Mouse (Mus musculus): Measurements from ENCODE around the gene Mutyh. TPM values are rescaled to one million over a fixed set of nuclear protein-coding genes. Genes with fewer than 3 reads are reported as not detected.

Mutyh gene
- polyA plus RNA-seq, 1 experiment from 2014 or later, result 5.6 TPM

DNA sequence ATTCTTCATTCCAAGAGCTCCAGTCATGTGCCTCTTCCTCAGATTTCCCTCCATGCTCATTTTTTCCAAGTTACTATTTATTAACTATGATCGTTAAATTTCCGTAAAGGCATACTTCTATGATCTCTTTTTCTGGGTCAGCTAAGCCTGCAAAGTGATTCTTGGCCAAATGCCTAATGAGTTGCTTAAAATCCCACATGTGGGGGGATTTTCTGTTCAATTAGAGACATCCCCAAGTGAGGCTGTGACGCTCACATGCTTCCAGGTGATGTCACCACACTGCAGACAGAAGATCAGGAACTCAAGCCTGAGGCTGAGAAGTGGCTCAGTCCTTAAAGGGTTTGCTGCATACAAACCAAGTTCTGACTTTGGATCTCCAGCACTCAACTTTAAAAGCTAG is 42.4 kb downstream of the Mutyh start:
- TF ChIP-seq CTCF (IDR thresholded peaks at IDR 0.05), result no peak
- ATAC-seq (no peak), DNase-seq (ENCODE audit: low read depth, low spot score) (no peak)
- in situ Hi-C loops (cut with MboI; ENCODE audit: low pct_unique_long_range_greater_than_20kb), result no loop called here
- CTCF ChIA-PET, result interaction anchor here (1.3 kb wide), 1 partner anchor 14 kb away, joined by 4 read pairs; no protein-coding TSS in a partner anchor
- POLR2A ChIA-PET, result no interaction called here
- H3K27me3 ChIP-seq, result peaks cover 10% of the 10 kb centered on the region

GRCm38 (mm10) chr4:116854286-116854685 is 46.8 kb downstream of the Mutyh start:
- TF ChIP-seq CTCF (IDR thresholded peaks at IDR 0.05), result no peak
- ATAC-seq, result no peak
- peaks cover 8% of the 10 kb centered on the region for H3K27me3 ChIP-seq
- in situ Hi-C loops (cut with MboI; ENCODE audit: low pct_unique_long_range_greater_than_20kb), result no loop called here
- POLR2A ChIA-PET, result no interaction called here
- DNase-seq (ENCODE audit: low read depth, low spot score), result no peak
- CTCF ChIA-PET, result interaction anchor here (1.8 kb wide), 1 partner anchor 10 kb away, joined by 5 read pairs; no protein-coding TSS in a partner anchor

GRCm38 (mm10) chr4:116857203-116857602 is 49.7 kb downstream of the Mutyh start:
- H3K27me3 ChIP-seq, result peaks cover 20% of the 10 kb centered on the region
- ChIA-PET POLR2A (no interaction called here), CTCF (no interaction called here)
- DNase-seq (ENCODE audit: low read depth, low spot score), result no peak
- no peak for ATAC-seq
- in situ Hi-C loops (cut with MboI; ENCODE audit: low pct_unique_long_range_greater_than_20kb), result no loop called here
- no peak for TF ChIP-seq CTCF (IDR thresholded peaks at IDR 0.05)

GRCm38 (mm10) chr4:116859711-116860110 is 52.2 kb downstream of the Mutyh start:
- CTCF ChIA-PET, result no interaction called here
- peaks cover 18% of the 10 kb centered on the region for H3K27me3 ChIP-seq
- ATAC-seq, result no peak
- in situ Hi-C loops (cut with MboI; ENCODE audit: low pct_unique_long_range_greater_than_20kb), result no loop called here
- no peak for TF ChIP-seq CTCF (IDR thresholded peaks at IDR 0.05)
- DNase-seq (ENCODE audit: low read depth, low spot score), result no peak
- POLR2A ChIA-PET, result no interaction called here

GRCm38 (mm10) chr4:116862023-116862422 is 54.5 kb downstream of the Mutyh start:
- POLR2A ChIA-PET, result no interaction called here
- in situ Hi-C loops (cut with MboI; ENCODE audit: low pct_unique_long_range_greater_than_20kb), result no loop called here
- H3K27me3 ChIP-seq, result peaks cover 21% of the 10 kb centered on the region
- ATAC-seq (no peak), DNase-seq (ENCODE audit: low read depth, low spot score) (no peak)
- CTCF ChIA-PET, result no interaction called here
- TF ChIP-seq CTCF (IDR thresholded peaks at IDR 0.05), result no peak

Other genes with a start within 250 kb of the Mutyh start
- 1.8 TPM for gene Ccdc17, start 211.1 kb upstream of the Mutyh start, polyA plus RNA-seq (2021)
- gene Nasp, start 179.8 kb upstream of the Mutyh start, polyA plus RNA-seq (2021), result 49.4 TPM
- 517 TPM for gene Akr1a1, start 156.0 kb upstream of the Mutyh start, polyA plus RNA-seq (2021)
- gene Prdx1, start 122.2 kb upstream of the Mutyh start, polyA plus RNA-seq (2021), result 538 TPM
- gene Mmachc, start 99.3 kb upstream of the Mutyh start, polyA plus RNA-seq (2021), result 12.4 TPM
- 30.5 TPM for gene Ccdc163, start 99.2 kb upstream of the Mutyh start, polyA plus RNA-seq (2021)
- 3.6 TPM for gene Tesk2, start 86.8 kb upstream of the Mutyh start, polyA plus RNA-seq (2021)
- gene Toe1, start 83 bp upstream of the Mutyh start, polyA plus RNA-seq (2021), result 14.2 TPM
- 0.28 TPM for gene Hpdl, start 14.0 kb downstream of the Mutyh start, polyA plus RNA-seq (2021)
- gene Zswim5, start 69.7 kb downstream of the Mutyh start, polyA plus RNA-seq (2021), result 0.96 TPM
- 62.3 TPM for gene Urod, start 186.7 kb downstream of the Mutyh start, polyA plus RNA-seq (2021)
- 14.4 TPM for gene Hectd3, start 187.6 kb downstream of the Mutyh start, polyA plus RNA-seq (2021)
- gene Eif2b3, start 211.7 kb downstream of the Mutyh start, polyA plus RNA-seq (2021), result 23.1 TPM